Mouse (Mus musculus) kidney, adult 8-10 months (tissue): ENCODE data around the gene Sod2.
"Not testable (repeated sequence)": the region's sequence is repeated elsewhere in the genome, so short reads cannot be mapped to it uniquely, and the experiment has no call there.

Experiments
- DNase-seq, 2 experiments: peaks; one replicate each; pipeline ENCODE4 v3.0.0; 2022

Gene Sod2

DNA sequence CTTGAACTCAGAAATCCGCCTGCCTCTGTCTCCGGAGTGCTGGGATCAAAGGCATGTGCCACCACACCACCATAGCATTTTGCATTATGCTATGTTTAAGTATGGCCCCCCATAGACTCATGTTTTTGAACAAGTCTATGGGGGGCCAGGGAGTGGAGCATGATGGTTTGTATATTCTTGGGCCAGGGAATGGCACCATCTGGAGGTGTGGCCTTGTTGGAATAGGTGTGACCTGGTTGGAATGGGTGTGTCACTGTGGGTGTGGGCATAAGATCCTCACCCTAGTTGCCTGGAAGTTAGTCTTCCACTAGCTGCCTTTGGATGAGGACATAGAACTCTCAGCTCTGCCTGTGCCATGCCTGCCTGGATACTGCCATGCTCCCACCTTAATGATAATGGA, at the start of gene Sod2:
Sod2 (plus strand) TSS at position 301 of the 400 bp plus-strand sequence.
- DNase-seq = not testable (repeated sequence)

- not testable (repeated sequence) for DNase-seq
These were observed 47.3 kb upstream of the Sod2 start for GRCm38 (mm10) chr17:12959377-12959776.

- peak; percentile 94 to 96 for DNase-seq
These were observed 46.2 kb upstream of the Sod2 start, which contains the start of gene Acat2 for GRCm38 (mm10) chr17:12960331-12960873. Gene Acat2 (minus strand): TSS chr17:12960747.

- DNase-seq = peak; percentile 50 to 60
These were observed 43.2 kb upstream of the Sod2 start for GRCm38 (mm10) chr17:12963476-12963875.

- DNase-seq = no peak
These were observed 39.5 kb upstream of the Sod2 start for GRCm38 (mm10) chr17:12967173-12967572.

DNA sequence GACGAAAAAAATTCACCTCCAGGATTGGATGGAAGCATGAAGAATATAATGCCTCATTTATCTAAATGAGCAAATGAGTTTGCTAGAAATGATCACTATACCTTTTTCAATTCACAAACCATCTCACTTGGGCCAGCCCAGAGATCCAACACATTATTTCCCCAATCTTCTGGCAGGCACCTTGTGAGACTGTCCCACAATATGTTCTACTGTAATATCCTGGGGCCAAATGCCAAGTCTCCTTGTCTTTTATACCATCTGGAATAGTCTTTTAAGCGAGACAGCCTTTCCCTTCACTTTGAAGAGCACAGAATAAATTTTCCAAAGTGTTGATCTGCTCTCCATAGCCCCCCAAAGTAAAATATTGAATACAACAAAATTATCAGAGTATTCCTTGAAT, 32.8 kb upstream of the Sod2 start:
- no peak for DNase-seq

DNA sequence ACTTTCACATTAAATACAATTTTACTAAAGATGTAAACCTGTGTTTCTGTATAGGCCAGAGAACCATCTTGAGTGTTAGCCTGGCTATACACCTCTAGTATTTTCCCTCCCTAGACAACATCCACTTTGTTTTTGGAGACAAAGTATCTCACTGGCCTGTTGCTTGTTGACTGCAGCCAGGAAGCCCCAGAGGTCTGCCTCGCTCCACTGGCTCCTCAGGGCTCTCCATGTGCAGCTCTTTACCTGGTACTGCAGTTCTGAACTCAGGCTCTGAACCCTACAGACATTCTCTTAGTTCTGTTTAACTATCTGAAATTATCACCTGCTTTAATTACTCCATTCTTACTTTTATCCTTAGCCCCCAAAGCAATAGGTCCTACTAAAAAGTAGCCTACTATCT, 28.1 kb upstream of the Sod2 start:
- DNase-seq = no peak

- DNase-seq = no peak
These were observed 22.7 kb upstream of the Sod2 start for GRCm38 (mm10) chr17:12983988-12984387.

DNA sequence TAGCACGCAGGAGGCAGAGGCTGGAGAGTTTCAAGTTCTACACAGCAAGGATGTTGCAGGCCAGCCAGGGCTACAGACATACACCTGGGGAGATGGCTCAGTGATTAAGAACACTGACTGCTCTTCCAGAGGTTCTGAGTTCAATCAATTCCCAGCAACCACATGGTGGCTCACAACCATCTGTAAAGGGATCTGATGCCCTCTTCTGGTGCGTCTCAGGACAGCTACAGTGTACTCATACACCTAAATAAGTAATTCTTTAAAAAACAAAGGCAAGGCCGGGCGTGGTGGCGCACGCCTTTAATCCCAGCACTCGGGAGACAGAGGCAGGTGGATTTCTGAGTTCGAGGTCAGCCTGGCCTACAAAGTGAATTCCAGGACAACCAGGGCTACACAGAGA, 18.6 kb upstream of the Sod2 start:
- peak in 1 of 2 experiments; percentile 50 for DNase-seq

DNA sequence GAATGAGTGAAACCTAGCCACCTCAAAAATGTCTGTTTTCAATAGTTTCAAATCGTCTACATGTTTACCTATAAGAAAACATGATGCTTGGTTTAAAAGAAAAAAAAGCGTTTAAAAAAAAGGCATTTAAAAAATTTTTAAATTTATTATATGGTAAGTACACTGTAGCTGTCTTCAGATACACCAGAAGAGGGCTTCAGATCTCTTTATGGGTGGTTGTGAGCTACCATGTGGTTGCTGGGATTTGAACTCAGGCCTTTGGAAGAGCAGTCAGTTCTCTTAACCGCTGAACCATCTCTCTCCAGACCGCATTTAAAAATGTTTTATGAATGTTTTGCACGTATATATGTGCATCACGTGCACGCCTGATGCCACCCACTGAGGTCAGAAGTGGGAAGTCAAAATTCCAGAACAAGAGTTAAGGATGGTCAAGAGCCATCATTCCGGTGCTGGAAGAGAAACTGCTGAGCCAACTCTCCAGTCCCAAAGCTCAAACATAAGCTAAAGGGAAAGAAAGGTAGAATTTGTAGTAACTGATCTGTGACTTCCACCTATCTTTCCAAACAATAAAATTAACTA, 16.0 kb upstream of the Sod2 start:
- no peak for DNase-seq

GRCm38 (mm10) chr17:12991194-12991634, 15.4 kb upstream of the Sod2 start:
- DNase-seq = peak in 1 of 2 experiments; percentile 34

- DNase-seq = peak; percentile 87 to 90
These were observed 14.8 kb upstream of the Sod2 start for GRCm38 (mm10) chr17:12991635-12992358.

DNA sequence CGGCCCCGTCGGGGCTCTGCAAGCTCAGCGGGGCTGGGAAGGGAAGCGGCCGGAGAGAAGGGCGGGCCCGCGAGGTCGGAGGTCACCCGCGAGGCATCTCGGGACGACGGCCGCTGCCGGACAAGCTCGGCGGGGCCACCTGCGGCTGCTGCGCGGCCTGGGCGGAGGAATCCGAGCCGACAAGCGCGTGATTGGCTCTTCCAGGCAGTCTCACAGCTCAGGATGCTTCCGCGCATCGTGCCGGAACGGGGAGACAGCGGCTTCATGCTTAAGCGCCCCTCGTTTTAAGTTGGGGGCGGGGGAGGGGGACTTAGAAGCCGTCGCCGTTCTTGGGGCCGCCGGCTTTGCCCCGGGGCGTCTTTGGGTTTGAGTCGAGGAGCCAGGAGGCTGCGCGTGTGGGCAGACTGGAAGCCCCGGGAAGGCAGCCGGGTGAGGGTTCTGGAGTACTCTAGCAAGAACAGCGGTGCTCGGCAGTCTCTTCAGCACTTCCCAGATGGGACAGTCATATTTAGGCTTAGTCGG, 14.1 kb upstream of the Sod2 start:
- DNase-seq = peak; percentile 94 to 96

DNA sequence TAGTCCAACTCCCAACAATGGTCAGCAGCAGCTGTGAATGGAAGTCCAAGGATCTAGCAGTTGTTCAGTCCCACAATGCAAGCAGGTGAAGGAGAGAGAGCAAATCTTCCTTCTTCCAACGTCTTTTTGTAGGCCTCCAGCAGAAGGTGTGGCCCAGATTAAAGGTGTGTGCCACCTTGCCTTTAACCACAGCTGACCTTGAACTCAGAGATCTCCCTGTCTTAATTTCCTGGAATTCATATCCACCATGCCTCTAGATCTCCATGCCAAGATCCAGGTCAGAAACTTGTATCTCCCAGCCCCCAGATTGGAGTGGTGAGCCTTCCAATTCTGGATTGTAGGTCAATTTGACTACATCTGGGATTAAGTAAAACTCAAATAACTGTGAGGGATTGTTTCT, 12.6 kb upstream of the Sod2 start, which contains the start of gene Wtap:
Wtap (minus strand) TSS at position 101 of the 400 bp plus-strand sequence.
- no peak for DNase-seq

DNA sequence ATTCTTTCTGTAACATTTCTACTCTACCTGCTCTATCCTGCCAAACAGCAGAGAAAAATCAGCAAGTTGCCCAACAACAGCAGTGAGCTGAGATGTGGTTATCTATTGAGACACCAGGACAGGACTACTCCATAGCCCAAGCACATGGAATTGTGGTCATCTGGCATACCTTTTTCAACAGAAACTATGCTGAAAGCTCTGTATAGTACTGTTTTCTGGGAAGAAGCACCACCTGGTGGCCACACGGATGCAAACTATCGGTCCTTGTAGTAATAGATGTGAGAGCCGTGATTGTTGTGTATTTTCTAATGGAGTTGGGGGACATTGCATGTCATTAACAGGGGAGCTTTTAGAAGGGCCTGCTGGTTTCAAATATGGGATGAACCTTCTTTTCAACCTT, 10.3 kb upstream of the Sod2 start:
- DNase-seq = peak; percentile 64 to 80

GRCm38 (mm10) chr17:12997890-12998289, 8.8 kb upstream of the Sod2 start:
- no peak for DNase-seq

DNA sequence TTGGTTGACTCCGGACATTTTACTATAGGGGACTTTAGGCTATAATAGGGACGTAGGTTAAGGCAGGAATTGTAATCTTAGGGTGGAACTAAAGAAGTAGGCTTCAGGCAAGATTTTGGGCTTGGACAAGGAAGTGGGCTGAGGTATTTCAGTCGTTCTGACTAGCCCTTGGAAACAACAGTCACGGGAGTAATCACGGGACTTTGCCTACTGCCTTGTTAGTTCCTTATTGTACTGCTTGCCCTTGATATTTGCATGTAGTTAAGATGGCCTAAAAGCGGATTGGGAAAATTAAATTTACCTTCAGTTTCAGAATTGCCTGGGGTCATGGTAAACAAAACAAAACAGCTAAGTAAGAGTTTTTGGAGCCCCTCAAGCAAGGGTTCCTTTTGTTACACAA, 7.6 kb upstream of the Sod2 start:
- DNase-seq = no peak

GRCm38 (mm10) chr17:13002243-13002642, 4.4 kb upstream of the Sod2 start:
- DNase-seq = not testable (repeated sequence)

DNA sequence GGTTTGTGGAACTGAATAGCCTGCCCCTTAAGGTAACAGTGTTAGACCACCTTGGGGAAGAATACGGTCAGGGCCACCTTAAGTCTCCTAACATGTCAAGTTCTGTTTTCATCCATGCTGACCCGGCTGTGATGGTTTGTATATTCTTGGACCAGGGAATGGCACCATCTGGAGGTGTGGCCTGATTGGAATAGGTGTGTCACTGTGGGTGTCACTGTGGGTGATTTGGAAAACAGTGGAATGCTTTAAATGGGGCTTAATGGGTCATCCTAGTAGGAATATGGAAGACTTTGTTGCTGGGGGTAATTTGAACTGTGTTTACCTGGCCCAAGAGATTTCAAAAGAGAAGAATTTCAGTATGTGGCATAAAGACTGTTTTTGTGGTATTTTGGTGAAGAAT, 2.2 kb upstream of the Sod2 start:
- DNase-seq = not testable (repeated sequence)

DNA sequence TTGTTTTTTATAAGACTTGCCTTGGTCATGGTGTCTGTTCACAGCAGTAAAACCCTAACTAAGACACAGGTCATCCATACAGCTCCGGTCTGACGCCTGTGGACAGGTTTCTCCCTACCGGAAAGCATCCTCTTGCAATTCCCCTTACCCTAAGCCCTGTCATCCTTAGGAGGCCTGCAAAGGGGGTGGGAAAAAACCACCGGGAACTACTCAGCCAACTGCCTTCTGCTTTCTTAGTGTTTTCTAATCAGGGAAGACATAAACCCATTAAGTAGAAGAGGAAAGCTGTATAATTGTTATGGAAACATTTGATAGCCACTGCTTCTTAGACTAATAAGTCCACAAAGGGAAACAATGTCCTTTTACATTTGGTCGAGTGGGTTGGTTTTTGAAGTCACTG, 338 bp downstream of the Sod2 start:
- no peak for DNase-seq

DNA sequence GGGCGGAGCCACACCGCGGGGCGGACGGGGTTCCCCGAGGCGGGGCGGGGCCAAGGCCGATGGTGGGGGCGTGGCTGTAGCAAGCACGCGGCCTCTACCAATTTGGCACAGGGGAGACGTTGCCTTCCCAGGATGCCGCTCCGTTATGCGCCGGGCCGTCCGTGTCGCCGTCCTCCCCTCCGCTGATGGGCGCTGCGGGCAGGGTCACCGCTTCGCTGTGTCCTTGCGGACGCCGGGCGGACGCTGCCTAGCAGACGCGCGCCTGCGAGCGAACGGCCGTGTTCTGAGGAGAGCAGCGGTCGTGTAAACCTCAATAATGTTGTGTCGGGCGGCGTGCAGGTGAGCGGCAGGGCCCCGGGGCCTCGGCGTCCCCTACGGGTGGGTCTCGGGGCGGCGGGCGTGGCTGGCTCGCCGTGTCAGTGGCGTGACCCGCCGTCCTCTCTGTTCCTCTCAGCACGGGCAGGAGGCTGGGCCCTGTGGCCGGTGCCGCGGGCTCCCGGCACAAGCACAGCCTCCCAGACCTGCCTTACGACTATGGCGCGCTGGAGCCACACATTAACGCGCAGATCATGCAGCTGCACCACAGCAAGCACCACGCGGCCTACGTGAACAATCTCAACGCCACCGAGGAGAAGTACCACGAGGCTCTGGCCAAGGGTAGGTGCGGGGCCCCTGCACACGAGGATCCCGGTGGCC, 1.2 kb downstream of the Sod2 start:
- DNase-seq = peak; percentile 99

GRCm38 (mm10) chr17:13008528-13008927, 1.9 kb downstream of the Sod2 start:
- DNase-seq = peak; percentile 55 to 78

- DNase-seq = peak in 1 of 2 experiments; percentile 59
These were observed 3.2 kb downstream of the Sod2 start for GRCm38 (mm10) chr17:13009887-13010286.
